Mouse (Mus musculus) bone marrow macrophage, adult 2 months (primary cell): ENCODE results near the gene Stab1. TPM values are rescaled to one million over a fixed set of nuclear protein-coding genes. Genes with fewer than 3 reads are reported as not detected.

ENCODE experiments used
- H3K27ac ChIP-seq: 2 replicates; pipeline ENCODE4 v1.5.1; 2012; ENCODE audit warnings: low read depth, low read length; ENCODE audit not compliant: insufficient read depth
- H3K4me1 ChIP-seq: 2 replicates; pipeline ENCODE4 v1.6.1; 2012; ENCODE audit warnings: low read length; ENCODE audit not compliant: control insufficient read depth, insufficient read depth
- H3K4me3 ChIP-seq: 2 replicates; pipeline ENCODE4 v1.5.1; 2012; ENCODE audit warnings: mild to moderate bottlenecking, low read length, moderate library complexity; ENCODE audit not compliant: insufficient read depth
- CTCF ChIP-seq: IDR thresholded peaks from 2 replicates; pipeline ENCODE4 v1.5.1; 2012; ENCODE audit warnings: low read depth, mild to moderate bottlenecking, low read length, moderate library complexity
- POLR2A ChIP-seq: IDR thresholded peaks from 2 replicates; pipeline ENCODE4 v1.6.1; 2012; ENCODE audit warnings: mild to moderate bottlenecking, low read depth, low read length, borderline replicate concordance
- polyA plus RNA-seq: library from polyadenylated mRNA; stranded (reverse); fragments of >200 nt; gene quantifications from 2 replicates; pipeline ENCODE4 v1.2.4, GENCODE M21; 2012; ENCODE audit not compliant: missing spikeins, insufficient read depth, insufficient read length

Gene Stab1
- polyA plus RNA-seq, 1 experiment: 1,445 TPM

DNA sequence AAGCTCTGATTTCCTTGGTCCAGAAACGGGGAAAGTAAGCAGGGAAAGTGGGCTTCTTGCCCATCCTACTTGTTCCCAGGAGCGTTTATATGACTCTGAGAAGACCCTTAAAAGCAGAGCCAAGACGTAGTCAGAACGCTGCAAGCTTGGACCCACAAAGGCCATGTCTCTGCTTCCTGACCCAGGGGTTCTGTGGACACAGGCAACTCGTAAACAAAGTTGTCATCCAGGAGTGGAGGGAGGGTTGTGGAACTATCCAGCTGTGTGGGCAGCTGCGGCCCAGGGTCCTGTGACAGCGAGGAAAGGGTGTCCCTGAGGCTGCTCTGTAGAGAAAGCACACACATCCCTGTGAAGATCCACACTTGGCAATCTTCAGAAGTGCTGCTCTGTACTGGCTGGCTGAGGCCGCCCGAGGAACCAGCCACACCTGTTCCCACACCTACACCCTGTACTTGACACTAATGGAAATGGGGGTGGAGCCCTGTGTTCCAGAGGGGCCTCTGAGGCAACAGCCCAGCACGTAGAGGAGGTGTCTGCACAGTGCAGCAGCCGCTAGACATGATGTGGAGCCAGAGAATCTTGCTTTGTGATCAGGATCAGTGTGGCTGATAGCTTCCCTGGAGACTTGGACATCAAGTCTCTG, 35.3 kb downstream of the Stab1 start:
- Histone ChIP-seq H3K4me1 (peaks cover 14% of the 10 kb centered on the region), H3K27ac (no peak overlapping the region), H3K4me3 (no peak overlapping the region)
- TF ChIP-seq CTCF (no peak), POLR2A (no peak)

DNA sequence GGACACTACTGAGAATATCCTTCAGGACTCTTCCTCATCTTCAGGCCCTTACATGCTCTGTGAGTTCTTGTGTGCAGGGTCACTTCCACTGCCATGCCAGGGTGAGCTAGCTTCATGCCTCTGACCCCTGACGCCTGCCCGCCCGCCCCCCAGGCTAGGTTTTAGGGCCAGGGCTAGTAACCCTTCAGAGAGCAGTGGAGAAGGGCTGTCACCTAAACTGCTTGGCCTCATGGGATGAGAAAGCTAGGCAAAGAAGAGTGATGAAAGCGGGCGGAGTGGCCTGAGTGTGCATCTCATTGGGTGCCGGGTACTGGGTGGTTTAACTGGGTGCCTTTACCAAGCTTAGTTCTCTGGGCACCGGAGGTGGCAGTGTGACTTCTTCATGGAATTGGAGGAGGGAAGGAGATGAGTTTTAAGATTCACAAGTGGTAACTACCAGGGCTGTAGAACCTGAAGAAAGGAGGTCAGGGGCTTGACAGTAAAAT, 35.9 kb downstream of the Stab1 start:
- H3K4me1 ChIP-seq: peaks cover 14% of the 10 kb centered on the region
- no peak for TF ChIP-seq POLR2A
- H3K27ac ChIP-seq: no peak overlapping the region
- peak overlapping the region; percentile 94 for H3K4me3 ChIP-seq

- peak overlapping the region; percentile 94 for H3K4me3 ChIP-seq
- TF ChIP-seq CTCF (no peak), POLR2A (no peak)
- H3K27ac ChIP-seq: no peak overlapping the region
- peaks cover 18% of the 10 kb centered on the region for H3K4me1 ChIP-seq
Observed at GRCm38 (mm10) chr14:31132031-31132430, 36.4 kb downstream of the Stab1 start.

DNA sequence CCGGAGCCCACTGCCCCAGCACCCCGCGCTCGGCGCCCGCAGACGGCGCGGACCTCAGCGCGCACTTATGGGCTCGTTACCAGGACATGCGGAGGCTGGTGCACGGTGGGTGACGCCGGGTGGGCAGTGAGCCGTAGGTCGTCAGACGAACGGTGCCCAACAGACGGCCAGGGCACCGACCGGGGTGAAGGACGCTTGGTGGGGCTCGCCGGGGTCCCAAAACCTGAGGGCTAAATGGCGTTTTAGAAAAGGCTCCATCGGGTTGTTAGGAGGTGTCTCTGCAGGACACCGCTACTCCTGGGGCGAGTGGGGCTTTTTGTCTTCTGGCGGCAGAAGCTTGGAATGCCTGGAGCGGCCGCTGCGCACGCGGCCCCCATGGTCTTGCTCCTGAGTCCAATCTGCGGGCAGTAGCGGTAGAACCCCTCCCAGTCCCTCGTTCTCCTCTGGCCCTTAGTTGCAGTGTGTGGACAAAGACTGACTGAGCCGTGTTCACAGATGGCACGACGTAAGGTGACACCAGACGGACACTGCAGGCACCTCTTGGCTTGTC, 37.1 kb downstream of the Stab1 start:
- Histone ChIP-seq H3K27ac (no peak overlapping the region), H3K4me1 (peaks cover 22% of the 10 kb centered on the region), H3K4me3 (peak overlapping the region; percentile 94)
- no peak for TF ChIP-seq CTCF
- no peak for TF ChIP-seq POLR2A

DNA sequence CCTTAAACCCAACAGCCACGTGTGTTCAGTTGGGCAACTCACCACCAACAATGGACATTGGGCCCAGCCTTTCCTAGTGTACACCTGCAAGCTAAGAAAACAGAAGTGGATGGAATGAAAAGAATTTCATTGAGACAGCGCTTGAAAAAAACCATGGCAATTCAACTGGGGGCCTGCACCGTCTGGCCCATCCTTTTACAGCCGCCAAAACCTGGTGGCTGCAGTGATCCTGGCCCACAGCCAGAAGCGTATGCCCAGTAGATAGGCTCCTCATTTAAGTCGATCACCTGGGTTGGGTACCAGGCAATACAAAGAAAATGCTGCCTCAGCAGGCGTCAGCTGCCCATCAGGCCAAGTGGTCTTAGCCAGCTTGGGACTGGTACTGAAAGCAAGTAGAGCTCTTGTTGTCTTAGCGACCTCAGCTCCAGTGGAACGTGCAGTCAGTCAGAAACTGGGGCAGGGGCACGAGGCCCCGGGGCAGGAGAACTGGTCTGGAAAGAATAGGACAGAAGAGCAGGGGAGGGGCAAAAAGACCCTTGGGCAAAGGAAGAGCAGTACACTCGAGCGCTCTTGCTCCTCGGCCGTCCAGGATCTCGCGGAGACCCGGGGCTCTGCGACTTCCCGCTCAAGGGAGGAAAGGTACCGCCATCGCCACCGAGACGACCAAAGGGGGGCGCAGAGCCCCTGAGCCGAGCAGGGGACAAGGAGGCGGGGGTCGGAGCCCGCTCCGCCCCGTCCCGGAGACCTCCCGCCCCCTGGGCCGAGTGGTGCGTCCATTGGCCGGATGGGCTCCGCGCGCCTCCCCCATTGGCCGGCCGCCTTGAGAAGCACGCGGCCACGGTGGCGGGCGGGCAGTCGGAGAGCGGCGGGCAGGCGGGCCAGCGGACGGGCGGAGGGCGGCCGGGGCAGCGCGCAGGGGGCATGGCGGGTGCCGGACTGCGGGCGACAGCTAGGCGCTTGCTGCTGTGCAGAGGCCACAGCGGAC, 37.9 kb downstream of the Stab1 start, which contains the start of gene Nt5dc2:
Gene Nt5dc2, plus strand, starts transcription at position 818 of the 985 bp plus-strand sequence.
- Histone ChIP-seq H3K4me3 (peak within 1 kb of the TSS; percentile 94), H3K27ac (no peak within 1 kb of the TSS), H3K4me1 (peaks cover 29% of the 10 kb centered on the region)
- TF ChIP-seq POLR2A: no peak
- TF ChIP-seq CTCF: no peak

DNA sequence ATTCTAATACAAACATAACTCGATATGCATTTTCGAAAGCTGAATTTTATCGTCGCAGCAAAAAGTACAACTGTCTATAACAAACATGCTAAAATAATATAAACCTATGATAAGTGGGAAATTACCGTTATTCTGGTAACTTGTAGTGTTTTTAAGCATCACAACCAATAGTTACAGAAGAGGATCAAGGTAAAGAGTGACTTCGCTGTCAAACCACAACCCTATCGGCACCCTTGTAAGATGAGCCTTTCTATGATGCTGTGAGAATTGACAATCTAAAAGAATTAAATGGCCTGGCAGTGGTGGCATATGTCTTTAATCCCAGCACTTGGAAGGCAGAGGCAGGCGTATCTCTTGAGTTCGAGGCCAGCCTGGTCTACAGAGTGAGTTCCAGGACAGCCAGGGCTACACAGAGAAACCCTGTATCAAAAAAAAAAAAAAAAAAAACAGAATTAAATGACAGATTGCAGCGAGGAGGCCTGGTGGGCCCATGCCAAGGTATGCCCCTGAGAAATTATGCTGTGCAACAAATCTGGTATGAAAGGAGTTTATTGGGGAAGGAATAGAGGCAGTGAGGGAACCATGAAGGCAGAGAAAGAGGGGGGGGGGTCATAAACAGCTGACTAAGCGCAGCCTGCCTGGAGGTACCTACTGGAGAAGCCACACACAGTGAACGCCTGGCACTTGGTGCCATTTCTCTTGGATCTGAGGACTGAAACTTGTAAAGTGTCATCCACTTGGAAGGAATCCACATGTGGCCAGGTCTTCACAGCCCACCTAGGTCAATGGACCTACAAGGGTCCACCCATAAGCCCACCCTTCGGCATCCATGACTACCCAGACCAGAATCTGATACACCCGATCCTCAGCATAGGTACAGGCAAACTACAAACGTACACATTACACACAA, 38.9 kb downstream of the Stab1 start:
- TF ChIP-seq POLR2A: no peak
- TF ChIP-seq CTCF: no peak
- Histone ChIP-seq H3K4me1 (peaks cover 36% of the 10 kb centered on the region), H3K27ac (no peak overlapping the region), H3K4me3 (peak overlapping the region; percentile 57)

GRCm38 (mm10) chr14:31128826-31129219, 39.6 kb downstream of the Stab1 start, which contains the start of gene Smim4:
Smim4 (minus strand) TSS chr14:31128956.
- H3K4me3 ChIP-seq: peak within 1 kb of the TSS; percentile 76
- H3K4me1 ChIP-seq: peaks cover 36% of the 10 kb centered on the region
- peak within 1 kb of the TSS; percentile 80 for H3K27ac ChIP-seq
- TF ChIP-seq CTCF (no peak), POLR2A (no peak)

DNA sequence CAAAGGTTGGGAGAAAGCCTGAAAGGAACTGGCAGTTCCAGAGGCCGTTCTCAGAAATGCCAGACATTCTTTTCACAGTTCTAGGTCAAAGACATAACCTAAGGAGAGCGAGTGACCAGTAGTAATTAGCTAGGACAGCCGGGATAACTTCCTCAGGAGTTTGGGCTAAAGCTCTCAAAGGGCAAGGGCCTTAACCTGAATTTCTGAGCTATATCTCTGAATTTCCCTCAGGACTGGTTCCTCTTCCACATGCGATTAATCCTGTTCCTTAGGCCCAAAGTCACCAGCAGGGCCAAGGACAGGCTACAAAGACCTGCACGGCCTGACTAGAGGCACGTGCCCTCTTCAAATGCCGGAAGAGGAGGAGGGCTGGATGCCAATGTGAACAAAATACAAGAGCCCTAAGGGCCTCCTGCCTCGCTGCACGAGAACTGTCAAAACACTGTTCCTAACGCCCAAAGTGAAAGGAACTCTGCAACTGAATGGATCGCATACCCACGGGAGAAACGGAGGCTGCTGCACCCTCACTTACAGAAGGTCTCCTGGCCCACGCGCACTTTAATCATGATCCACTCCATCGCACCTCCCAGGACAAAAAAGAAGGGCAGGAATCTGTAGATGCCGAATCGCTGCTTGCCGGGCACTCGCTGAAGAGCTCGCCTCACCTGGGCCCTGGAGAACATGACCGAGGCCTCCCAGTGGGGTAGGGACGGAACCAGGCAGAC, 40.2 kb downstream of the Stab1 start:
- Histone ChIP-seq H3K4me1 (peaks cover 35% of the 10 kb centered on the region), H3K27ac (peak overlapping the region; percentile 80), H3K4me3 (peak overlapping the region; percentile 76)
- TF ChIP-seq CTCF (peak; percentile 46; the same call in 1 of the 2 replicates), POLR2A (no peak)
